In the genomic region with DNA sequence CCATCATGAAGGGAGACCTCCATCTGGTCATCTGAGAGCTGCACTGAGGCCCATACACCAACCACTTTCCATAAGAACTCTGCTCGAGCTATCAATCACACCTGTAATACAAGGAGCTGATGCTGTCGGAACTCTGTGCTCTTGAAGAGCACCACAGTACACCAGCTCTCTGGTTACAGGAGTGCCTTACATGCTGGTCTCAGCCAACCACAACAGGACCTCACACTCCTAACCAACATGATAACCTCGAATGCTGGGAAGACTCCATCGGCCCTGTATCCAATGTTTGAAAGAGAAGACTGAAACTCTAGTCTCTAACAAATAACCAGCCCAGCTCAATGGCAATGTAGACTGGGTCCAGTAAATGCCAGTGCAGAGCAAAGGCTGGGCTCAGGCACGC, we compare ENCODE assay signal across 15 mouse cellular contexts. TPM values are rescaled to one million over a fixed set of nuclear protein-coding genes. Genes with fewer than 3 reads are reported as not detected.
"Had no signal": no experiment of that assay in that cellular context is flagged by ENCODE, and none has a peak within 500 bp of the region (broad histone marks: within the 10 kb centered on the region; RNA-seq: fewer than 3 reads in every experiment).

No protein-coding gene starts in this region.

- H3K27me3 ChIP-seq: intestine, embryonic 15.5 days; limb, embryonic 13.5 days; neural tube, embryonic 13.5 days had no signal

- H3K4me3 ChIP-seq: intestine, embryonic 15.5 days; limb, embryonic 13.5 days; neural tube, embryonic 13.5 days had no signal

- H3K27ac ChIP-seq: intestine, embryonic 15.5 days; limb, embryonic 13.5 days; liver, embryonic 14.5 days; neural tube, embryonic 13.5 days; stomach, postnatal 0 days had no signal

- H3K4me1 ChIP-seq: intestine, embryonic 15.5 days; neural tube, embryonic 13.5 days had no signal

- H3K9me3 ChIP-seq: intestine, embryonic 15.5 days; limb, embryonic 13.5 days; neural tube, embryonic 13.5 days had no signal

- DNase-seq: kidney, adult 2 months; kidney, postnatal 25 days; lung, adult 18-20 months; midbrain, embryonic 14.5 days; right cerebral cortex, postnatal 14 days; thymus, adult 2 months; thymus, postnatal 25 days had no signal

RNA-seq across cellular contexts. Expression of a gene that starts 35.3 kb away (rescaled TPM):
- total RNA-seq: liver, adult 2 months; monocyte, adult 5-6 weeks had no signal
- polyA plus RNA-seq: kidney, adult 2 months; liver, adult 2 months; urinary bladder, adult 2 months had no signal
